ENCODE assay signal across 29 mouse cellular contexts in genomic region chr2:147070305-147070704, GRCm38 (mm10). TPM values are rescaled to one million over a fixed set of nuclear protein-coding genes. Genes with fewer than 3 reads are reported as not detected.
DNase-seq lines count a peak whose midpoint lies in the region; ATAC-seq and TF ChIP-seq lines count a peak whose summit lies in the region.
"Had no signal": no experiment of that assay in that cellular context is flagged by ENCODE, and none has a peak within 500 bp of the region (broad histone marks: within the 10 kb centered on the region; RNA-seq: fewer than 3 reads in every experiment).

No protein-coding gene starts in this region.

- no peak overlapping the region for H3K27ac ChIP-seq in MEL (ENCODE audit: control insufficient read depth, low read depth, low read length)
- no peak overlapping the region for H3K27ac ChIP-seq in heart, embryonic 10.5 days
- H3K27ac ChIP-seq: embryonic facial prominence, embryonic 13.5 days; embryonic facial prominence, embryonic 15.5 days; forebrain, embryonic 10.5 days; forebrain, embryonic 12.5 days had no signal

- 0 out of 2 replicates have a peak, but pooled peaks have one; percentile 32 for ATAC-seq in common myeloid progenitor, adult 5-6 weeks (replicated peaks; ENCODE audit: low read depth, poor library complexity, severe bottlenecking)
- ATAC-seq: activated CD4-positive, CD25-positive, alpha-beta regulatory T cell, adult 4 months; CD4-positive, CD25-positive, alpha-beta regulatory T cell, adult 4 months; forebrain, embryonic 14.5 days; forebrain, embryonic 16.5 days; Patski had no signal

- H3K9me3 ChIP-seq in MEL (replicated peaks; ENCODE audit: insufficient read depth, low read length) = no peaks in the 10 kb centered on the region
- H3K9me3 ChIP-seq in heart, embryonic 10.5 days = no peaks in the 10 kb centered on the region
- H3K9me3 ChIP-seq: embryonic facial prominence, embryonic 13.5 days; embryonic facial prominence, embryonic 15.5 days; forebrain, embryonic 10.5 days; forebrain, embryonic 12.5 days; G1E had no signal

- no peak for TF ChIP-seq CTCF in MEL (IDR thresholded peaks at IDR 0.05 in 2 of 3, conservative IDR thresholded peaks at IDR 0.05 in 1 of 3; ENCODE audit: control insufficient read depth in 1 of 3, insufficient read depth in 1 of 3, low read depth in 2 of 3, low read length in 3 of 3, poor library complexity in 1 of 3, severe bottlenecking in 1 of 3)

- no peak overlapping the region for H3K4me3 ChIP-seq in MEL (ENCODE audit: control insufficient read depth in 1 of 2, insufficient read depth in 1 of 2, low read depth in 2 of 2, low read length in 2 of 2)
- no peak overlapping the region for H3K4me3 ChIP-seq in heart, embryonic 10.5 days
- H3K4me3 ChIP-seq: embryonic facial prominence, embryonic 13.5 days; embryonic facial prominence, embryonic 15.5 days; erythroblast, embryonic 14.5 days; forebrain, embryonic 10.5 days; forebrain, embryonic 12.5 days had no signal

- 82% methylated on average over 1 of the region's 1 CpGs for WGBS in heart, embryonic 10.5 days

- H3K79me2 ChIP-seq in MEL (ENCODE audit: control insufficient read depth, insufficient read depth, low read length, poor library complexity) = no peaks in the 10 kb centered on the region

- TF ChIP-seq EP300 in MEL (IDR thresholded peaks at IDR 0.05; ENCODE audit: low read depth in 1 of 2, low read length in 2 of 2) = peak; percentile 77 to 81

- peaks cover 46 to 51% of the 10 kb centered on the region in 2 experiments for H3K36me3 ChIP-seq in MEL (ENCODE audit: control insufficient read depth in 1 of 2, insufficient read depth in 2 of 2, low read length in 2 of 2)
- peaks cover 34% of the 10 kb centered on the region; the same call in 1 of the 2 replicates for H3K36me3 ChIP-seq in heart, embryonic 10.5 days

- no peak for TF ChIP-seq POLR2A in MEL (IDR thresholded peaks at IDR 0.05; ENCODE audit: control insufficient read depth in 1 of 2, insufficient read depth in 1 of 2, low read depth in 1 of 2, low read length in 2 of 2, poor library complexity in 1 of 2)

- TF ChIP-seq RAD21 in MEL (IDR thresholded peaks at IDR 0.05; ENCODE audit: low read depth, low read length) = no peak

- H3K27me3 ChIP-seq in MEL (ENCODE audit: control insufficient read depth in 1 of 2, insufficient read depth in 2 of 2, low read length in 2 of 2) = no peaks in the 10 kb centered on the region
- H3K27me3 ChIP-seq in heart, embryonic 10.5 days (ENCODE audit: insufficient read depth, poor library complexity, severe bottlenecking) = no peaks in the 10 kb centered on the region
- H3K27me3 ChIP-seq: CH12.LX; embryonic facial prominence, embryonic 13.5 days; embryonic facial prominence, embryonic 15.5 days; Patski had no signal

- peak; percentile 58 for DNase-seq in MEL (ENCODE audit: low read depth, low spot score)
- DNase-seq in adrenal gland, postnatal 25 days = no peak
- no peak for DNase-seq in heart, embryonic 10.5 days (ENCODE audit: low spot score)
- no peak for DNase-seq in lung, postnatal 4 days
- DNase-seq: adrenal gland, adult 8-10 months; adrenal gland, postnatal 14 days; B cell, adult 2 months; cerebellum, adult 11 months; cerebellum, adult 18-20 months; cerebellum, adult 9-10 months; cerebellum, postnatal 10 days; cerebellum, postnatal 25 days; embryo, embryonic 11 days had no signal

- no peak overlapping the region for H3K9ac ChIP-seq in MEL (ENCODE audit: control insufficient read depth, low read depth, low read length, poor library complexity, severe bottlenecking)
- H3K9ac ChIP-seq: embryonic facial prominence, embryonic 13.5 days; embryonic facial prominence, embryonic 15.5 days; forebrain, embryonic 12.5 days had no signal

- H3K4me1 ChIP-seq in MEL (ENCODE audit: control insufficient read depth in 1 of 2, insufficient read depth in 2 of 2, low read length in 2 of 2) = peaks cover 12 to 41% of the 10 kb centered on the region in 2 experiments
- no peaks in the 10 kb centered on the region for H3K4me1 ChIP-seq in heart, embryonic 10.5 days
- H3K4me1 ChIP-seq: embryonic facial prominence, embryonic 13.5 days; embryonic facial prominence, embryonic 15.5 days had no signal

TF ChIP-seq in MEL, 35 proteins besides CTCF, POLR2A, EP300 and RAD21:
- no peak for TF ChIP-seq JUND (IDR thresholded peaks at IDR 0.05; ENCODE audit: low read depth, low read length)
- peak; percentile 40; the same call in 1 of the 2 replicates for TF ChIP-seq GATA1 (IDR thresholded peaks at IDR 0.05; ENCODE audit: low read depth, low read length)
- no peak for TF ChIP-seq TBP (IDR thresholded peaks at IDR 0.05; ENCODE audit: low read depth, low read length)
- no peak for TF ChIP-seq POLR2AphosphoS2 (IDR thresholded peaks at IDR 0.05; ENCODE audit: low read length)
- TF ChIP-seq MYB (IDR thresholded peaks at IDR 0.05; ENCODE audit: low read depth, low read length) = no peak
- 0 out of 2 replicates have a peak, but pooled peaks have one; percentile 21 for TF ChIP-seq ELF1 (IDR thresholded peaks at IDR 0.05; ENCODE audit: low read depth, low read length)
- peak; percentile 68 for TF ChIP-seq TAL1 (IDR thresholded peaks at IDR 0.05; ENCODE audit: low read length)
- TF ChIP-seq MYC (IDR thresholded peaks at IDR 0.05; ENCODE audit: low read depth, low read length) = 0 out of 2 replicates have a peak, but pooled peaks have one; percentile 13
- no peak for TF ChIP-seq POLR2AphosphoS5 (IDR thresholded peaks at IDR 0.05; ENCODE audit: borderline replicate concordance, low read depth, low read length)
- TF ChIP-seq ETS1 (IDR thresholded peaks at IDR 0.05; ENCODE audit: low read depth, low read length) = peak; percentile 39; the same call in 1 of the 2 replicates
- TF ChIP-seq TCF12 (IDR thresholded peaks at IDR 0.05; ENCODE audit: low read depth, low read length) = peak; percentile 67
TF ChIP-seq in MEL: peak in this region for 6.

RNA-seq across cellular contexts. Expression of gene Nkx2-4, which starts 14.9 kb away (rescaled TPM):
- not detected in 2 replicates for total RNA-seq in MEL (2012; rRNA removed)
- polyA plus RNA-seq in MEL (2012; ENCODE audit: insufficient read depth in 1 of 2, insufficient read length in 2 of 2, low read depth in 1 of 2, low replicate concordance in 2 of 2, missing spikeins in 1 of 2) = not detected
- not detected in 2 replicates for total RNA-seq in common myeloid progenitor, adult 5-6 weeks (2017)
- total RNA-seq in adrenal gland, postnatal 25 days (2021) = not detected in 2 replicates
- not detected in 2 replicates for polyA plus RNA-seq in heart, embryonic 10.5 days (2016; fragmentation: Nextera tagmentation; extraction: Ambion mirVana)
- total RNA-seq: adrenal gland, adult 18-20 months; adrenal gland, adult 8-10 months; adrenal gland, postnatal 14 days; adrenal gland, postnatal 4 days; CH12.LX had no signal
- polyA plus RNA-seq: activated CD4-positive, CD25-positive, alpha-beta regulatory T cell, adult 4 months; CD4-positive, CD25-positive, alpha-beta regulatory T cell, adult 4 months; embryonic facial prominence, embryonic 13.5 days; embryonic facial prominence, embryonic 15.5 days; erythroblast, embryonic 14.5 days; frontal cortex, adult 2 months; G1E; Patski had no signal

RNA-seq across cellular contexts. Expression of gene Xrn2, which starts 57.5 kb away (rescaled TPM):
- total RNA-seq in MEL (2012; rRNA removed) = 98.0 and 114 TPM in 2 replicates
- polyA plus RNA-seq in MEL (2012; ENCODE audit: insufficient read depth in 1 of 2, insufficient read length in 2 of 2, low read depth in 1 of 2, low replicate concordance in 2 of 2, missing spikeins in 1 of 2) = 100 to 1,000 TPM in 1 of 2 experiments, not detected in 1; 108 TPM
- total RNA-seq in common myeloid progenitor, adult 5-6 weeks (2017) = 202 and 227 TPM in 2 replicates
- 62.0 and 80.8 TPM in 2 replicates for total RNA-seq in adrenal gland, postnatal 25 days (2021)
- 65.4 and 74.8 TPM in 2 replicates for polyA plus RNA-seq in heart, embryonic 10.5 days (2016; fragmentation: Nextera tagmentation; extraction: Ambion mirVana)
